Comparison of ENCODE assay signal across 8 mouse cellular contexts in genomic region chr4:49597183-49598100, GRCm38 (mm10). TPM values are rescaled to one million over a fixed set of nuclear protein-coding genes. Genes with fewer than 3 reads are reported as not detected.
DNase-seq lines count a peak whose midpoint lies in the region; ATAC-seq and TF ChIP-seq lines count a peak whose summit lies in the region.

Gene Tmem246 (minus strand): TSS chr4:49597876.

- H3K27me3 ChIP-seq in ES-Bruce4 (ENCODE audit: control insufficient read depth, insufficient read depth, low read length, poor library complexity, severe bottlenecking) (peaks cover 2% of the 10 kb centered on the region), myocyte (ENCODE audit: control insufficient read depth, insufficient read depth, insufficient read length) (peaks cover 17% of the 10 kb centered on the region)
- H3K27me3 ChIP-seq in forebrain, embryonic 10.5 days (ENCODE audit: poor library complexity, severe bottlenecking), result peaks cover 5% of the 10 kb centered on the region; the same call in 1 of the 2 replicates
- H3K27me3 ChIP-seq in heart, embryonic 13.5 days (replicated peaks), result peaks cover 6% of the 10 kb centered on the region; the same call in 1 of the 2 replicates
- H3K27me3 ChIP-seq in kidney, postnatal 0 days (ENCODE audit: insufficient read depth, low read length), result no peaks in the 10 kb centered on the region
- H3K27me3 ChIP-seq in liver, adult 2 months (ENCODE audit: control insufficient read depth, insufficient read depth, low read length), result peaks cover 6% of the 10 kb centered on the region
- no peaks in the 10 kb centered on the region for H3K27me3 ChIP-seq in stomach, embryonic 15.5 days (replicated peaks)

- ATAC-seq in heart, embryonic 13.5 days (ENCODE audit: extremely low read depth, insufficient number of reproducible peaks, low FRiP score, low TSS enrichment), result peak; percentile 83
- peak; percentile 94 for ATAC-seq in kidney, postnatal 0 days (replicated peaks; ENCODE audit: low FRiP score, low read depth)
- ATAC-seq in stomach, embryonic 15.5 days (ENCODE audit: insufficient read depth, low FRiP score, low read depth), result peak; percentile 91

- H3K79me2 ChIP-seq in liver, adult 2 months (ENCODE audit: control insufficient read depth, insufficient read depth, low read length), result no peaks in the 10 kb centered on the region
- no peaks in the 10 kb centered on the region for H3K79me2 ChIP-seq in myocyte (ENCODE audit: control insufficient read depth, insufficient read depth)

- H3ac ChIP-seq in myocyte (ENCODE audit: control insufficient read depth, insufficient read length), result peak within 1 kb of the TSS; percentile 33

- no peaks in the 10 kb centered on the region for H3K36me3 ChIP-seq in ES-Bruce4 (ENCODE audit: control insufficient read depth, insufficient read depth, low read length, poor library complexity, severe bottlenecking)
- no peaks in the 10 kb centered on the region for H3K36me3 ChIP-seq in forebrain, embryonic 10.5 days (replicated peaks)
- H3K36me3 ChIP-seq in heart, embryonic 13.5 days, result no peaks in the 10 kb centered on the region
- no peaks in the 10 kb centered on the region for H3K36me3 ChIP-seq in kidney, postnatal 0 days (ENCODE audit: insufficient read depth, low read length)
- no peaks in the 10 kb centered on the region for H3K36me3 ChIP-seq in liver, adult 2 months (ENCODE audit: control insufficient read depth, insufficient read depth, low read length)
- no peaks in the 10 kb centered on the region for H3K36me3 ChIP-seq in myocyte (ENCODE audit: control insufficient read depth, insufficient read depth)
- H3K36me3 ChIP-seq in stomach, embryonic 15.5 days, result no peaks in the 10 kb centered on the region

- peak; percentile 44 for DNase-seq in c-Kit-positive CD71-positive TER-119-negative erythroid progenitor cells, embryonic 14.5 days (ENCODE audit: low read depth)
- DNase-seq in forebrain, embryonic 10.5 days (ENCODE audit: extremely low spot score, low spot score), result peak; percentile 79
- peak; percentile 62 for DNase-seq in kidney, postnatal 0 days (ENCODE audit: low spot score)
- no peak for DNase-seq in liver, adult 2 months (ENCODE audit: extremely low read depth, low read depth, low spot score)

- TF ChIP-seq EP300 in ES-Bruce4 (IDR thresholded peaks at IDR 0.05; ENCODE audit: insufficient read depth, low read depth, low read length), result no peak

- H3K4me2 ChIP-seq in heart, embryonic 13.5 days, result peak within 1 kb of the TSS; percentile 72
- peak within 1 kb of the TSS; percentile 90 for H3K4me2 ChIP-seq in kidney, postnatal 0 days (ENCODE audit: low read length)
- peak within 1 kb of the TSS; percentile 48 for H3K4me2 ChIP-seq in myocyte (ENCODE audit: low read depth)
- peak within 1 kb of the TSS; percentile 93 for H3K4me2 ChIP-seq in stomach, embryonic 15.5 days

- H3K9me3 ChIP-seq in ES-Bruce4 (replicated peaks; ENCODE audit: control insufficient read depth, insufficient read depth, low read length, poor library complexity, severe bottlenecking), result no peaks in the 10 kb centered on the region
- no peaks in the 10 kb centered on the region for H3K9me3 ChIP-seq in forebrain, embryonic 10.5 days
- H3K9me3 ChIP-seq in heart, embryonic 13.5 days, result no peaks in the 10 kb centered on the region
- H3K9me3 ChIP-seq in kidney, postnatal 0 days (replicated peaks; ENCODE audit: low read length), result no peaks in the 10 kb centered on the region
- no peaks in the 10 kb centered on the region for H3K9me3 ChIP-seq in stomach, embryonic 15.5 days

- peak within 1 kb of the TSS; percentile 45 for H3K9ac ChIP-seq in ES-Bruce4 (ENCODE audit: low read depth, poor library complexity, severe bottlenecking)
- peak within 1 kb of the TSS; percentile 88 for H3K9ac ChIP-seq in heart, embryonic 13.5 days
- H3K9ac ChIP-seq in kidney, postnatal 0 days (ENCODE audit: low read depth, low read length), result peak within 1 kb of the TSS; percentile 79
- peak within 1 kb of the TSS; percentile 68 for H3K9ac ChIP-seq in liver, adult 2 months (ENCODE audit: low read depth, low read length)
- H3K9ac ChIP-seq in stomach, embryonic 15.5 days, result peak within 1 kb of the TSS; percentile 83

- H3K4me3 ChIP-seq in ES-Bruce4 (ENCODE audit: low read depth, low read length) (peak within 1 kb of the TSS; percentile 90), myocyte (peak within 1 kb of the TSS; percentile 9)
- H3K4me3 ChIP-seq in forebrain, embryonic 10.5 days, result peak within 1 kb of the TSS; percentile 83
- peak within 1 kb of the TSS; percentile 68 for H3K4me3 ChIP-seq in heart, embryonic 13.5 days
- peak within 1 kb of the TSS; percentile 78 for H3K4me3 ChIP-seq in kidney, postnatal 0 days (replicated peaks; ENCODE audit: low read depth, low read length)
- H3K4me3 ChIP-seq in liver, adult 2 months (ENCODE audit: insufficient read depth, low read depth, low read length), result peak within 1 kb of the TSS; percentile 75
- H3K4me3 ChIP-seq in stomach, embryonic 15.5 days (replicated peaks), result peak within 1 kb of the TSS; percentile 83

- no peak within 1 kb of the TSS for H3K27ac ChIP-seq in ES-Bruce4 (ENCODE audit: insufficient read depth, low read length)
- peak within 1 kb of the TSS; percentile 91 for H3K27ac ChIP-seq in forebrain, embryonic 10.5 days
- H3K27ac ChIP-seq in heart, embryonic 13.5 days (replicated peaks), result peak within 1 kb of the TSS; percentile 91
- peak within 1 kb of the TSS; percentile 67; the same call in 1 of the 2 replicates for H3K27ac ChIP-seq in kidney, postnatal 0 days
- no peak within 1 kb of the TSS for H3K27ac ChIP-seq in liver, adult 2 months (replicated peaks; ENCODE audit: insufficient read depth, low read depth, low read length)
- H3K27ac ChIP-seq in stomach, embryonic 15.5 days, result peak within 1 kb of the TSS; percentile 88

- TF ChIP-seq CTCF in ES-Bruce4 (IDR thresholded peaks at IDR 0.05; ENCODE audit: low read depth, low read length), result no peak
- TF ChIP-seq CTCF in kidney, postnatal 0 days (IDR thresholded peaks at IDR 0.05; ENCODE audit: low read depth), result peak; percentile 9; the same call in 1 of the 2 replicates
- no peak for TF ChIP-seq CTCF in liver, adult 2 months (IDR thresholded peaks at IDR 0.05; ENCODE audit: low read depth, low read length)

- no peaks in the 10 kb centered on the region for H3K4me1 ChIP-seq in ES-Bruce4 (ENCODE audit: control insufficient read depth, insufficient read depth, low read length)
- peaks cover 15% of the 10 kb centered on the region for H3K4me1 ChIP-seq in forebrain, embryonic 10.5 days
- H3K4me1 ChIP-seq in heart, embryonic 13.5 days, result peaks cover 19% of the 10 kb centered on the region
- no peaks in the 10 kb centered on the region for H3K4me1 ChIP-seq in kidney, postnatal 0 days (replicated peaks; ENCODE audit: insufficient read depth, low read length)
- H3K4me1 ChIP-seq in liver, adult 2 months (ENCODE audit: control insufficient read depth, insufficient read depth, low read length), result 0 out of 2 replicates have a peak, but pooled peaks cover 1% of the 10 kb centered on the region
- no peaks in the 10 kb centered on the region for H3K4me1 ChIP-seq in stomach, embryonic 15.5 days

- WGBS in forebrain, embryonic 10.5 days, result under 1% methylated on average over 77 of the region's 77 CpGs
- under 1% methylated on average over 77 of the region's 77 CpGs for WGBS in heart, embryonic 13.5 days
- under 1% methylated on average over 77 of the region's 77 CpGs for WGBS in kidney, postnatal 0 days
- 3% methylated on average over 77 of the region's 77 CpGs for WGBS in liver, adult 2 months
- under 1% methylated on average over 73 of the region's 77 CpGs for WGBS in stomach, embryonic 15.5 days

- TF ChIP-seq POLR2A in ES-Bruce4 (IDR thresholded peaks at IDR 0.05; ENCODE audit: insufficient read depth, low read length) (no peak), myocyte (IDR thresholded peaks at IDR 0.05; ENCODE audit: insufficient read length, low read depth) (no peak)
- TF ChIP-seq POLR2A in liver, adult 2 months (IDR thresholded peaks at IDR 0.05; ENCODE audit: extremely low read depth, insufficient read depth, low read length), result no peak

TF ChIP-seq in myocyte, 11 proteins besides CTCF, POLR2A, EP300 and RAD21:
- no peak for TF ChIP-seq POLR2AphosphoS2 (IDR thresholded peaks at IDR 0.05; ENCODE audit: insufficient read length, low read depth)
- TF ChIP-seq MYOG (IDR thresholded peaks at IDR 0.05; ENCODE audit: control insufficient read depth in 1 of 3, insufficient read depth in 1 of 3, insufficient read length in 2 of 3, low read depth in 2 of 3), result peak in 1 of 3 experiments; percentile 6

RNA-seq across cellular contexts. Expression of gene Tmem246, which starts in this region (rescaled TPM):
- polyA plus RNA-seq in ES-Bruce4 (2011; ENCODE audit: insufficient read depth, insufficient read length, low read depth, missing spikeins) (3.2 and 5.9 TPM in 2 replicates), myocyte (2012; fragmentation: generic; extraction: Trizol) (2.2 TPM)
- 14.6 TPM in 2 replicates for polyA plus RNA-seq in forebrain, embryonic 10.5 days (2016; fragmentation: Nextera tagmentation; extraction: Ambion mirVana)
- polyA plus RNA-seq in heart, embryonic 13.5 days (2015; fragmentation: Nextera tagmentation; extraction: Ambion mirVana), result 45.0 and 49.9 TPM in 2 replicates
- polyA plus RNA-seq in kidney, postnatal 0 days (2015; fragmentation: Nextera tagmentation; extraction: Ambion mirVana), result 29.6 and 30.1 TPM in 2 replicates
- total RNA-seq in liver, adult 2 months (2014; rRNA removed), result 0.27 and 0.46 TPM in 2 replicates
- polyA plus RNA-seq in liver, adult 2 months (2012; rRNA removed), result 0.51 and 0.59 TPM in 2 replicates
- 26.7 and 29.2 TPM in 2 replicates for polyA plus RNA-seq in stomach, embryonic 15.5 days (2015; fragmentation: Nextera tagmentation; extraction: Ambion mirVana)

Comparison
In these comparisons a context has a peak if more than half of its experiments do, and no peak if none do; other contexts are left out.
1. H3K27ac ChIP-seq: peak in forebrain, embryonic 10.5 days (single experiment), heart, embryonic 13.5 days (single experiment), kidney, postnatal 0 days (single experiment) and stomach, embryonic 15.5 days (single experiment); none in ES-Bruce4 (single experiment) and liver, adult 2 months (single experiment).
2. H3K4me3 ChIP-seq: peak in every context shown above with its lines; median percentile 90 in ES-Bruce4; 83 in forebrain, embryonic 10.5 days; 83 in stomach, embryonic 15.5 days; 78 in kidney, postnatal 0 days; 75 in liver, adult 2 months; 68 in heart, embryonic 13.5 days; 9 in myocyte.
3. Peak in every context shown above with its lines, with median percentiles within 50 percentile points of each other: H3K9ac ChIP-seq, ATAC-seq and H3K4me2 ChIP-seq.